Mouse (Mus musculus): ENCODE results near the gene 4933430I17Rik. TPM values are rescaled to one million over a fixed set of nuclear protein-coding genes. Genes with fewer than 3 reads are reported as not detected.

4933430I17Rik gene
- polyA plus RNA-seq, 1 experiment = 0.14 TPM

- peaks cover 19% of the 10 kb centered on the region for H3K4me1 ChIP-seq (ENCODE audit: control insufficient read depth, insufficient read depth, insufficient read length, low read length)
- H3K4me3 ChIP-seq (ENCODE audit: low read depth, low read length) = no peak overlapping the region
- H3K36me3 ChIP-seq (ENCODE audit: control insufficient read depth, insufficient read depth, low read length) = peaks cover 25% of the 10 kb centered on the region
- H3K27me3 ChIP-seq (ENCODE audit: control insufficient read depth, insufficient read depth, low read length) = no peaks in the 10 kb centered on the region
- TF ChIP-seq CTCF (IDR thresholded peaks at IDR 0.05; ENCODE audit: extremely low read depth, insufficient read length, insufficient replicate concordance, low read depth, low read length) = no peak
- no peak for TF ChIP-seq POLR2A (IDR thresholded peaks at IDR 0.05; ENCODE audit: low read depth, low read length)
- WGBS = 35% methylated on average over 2 of the region's 2 CpGs
- peak overlapping the region; percentile 3; the same call in 1 of the 2 replicates for H3K27ac ChIP-seq (ENCODE audit: insufficient read depth, low read depth, low read length)
These were observed 9.1 kb upstream of the 4933430I17Rik start for GRCm38 (mm10) chr4:62516079-62516478.

- H3K36me3 ChIP-seq (ENCODE audit: control insufficient read depth, insufficient read depth, low read length) = peaks cover 20% of the 10 kb centered on the region
- no peak overlapping the region for H3K4me3 ChIP-seq (ENCODE audit: low read depth, low read length)
These were observed 8.6 kb upstream of the 4933430I17Rik start for GRCm38 (mm10) chr4:62516579-62516978.

GRCm38 (mm10) chr4:62517046-62517445 is 8.1 kb upstream of the 4933430I17Rik start:
- Histone ChIP-seq H3K27me3 (ENCODE audit: control insufficient read depth, insufficient read depth, low read length) (no peaks in the 10 kb centered on the region), H3K4me3 (ENCODE audit: low read depth, low read length) (no peak overlapping the region), H3K4me1 (ENCODE audit: control insufficient read depth, insufficient read depth, insufficient read length, low read length) (peaks cover 19% of the 10 kb centered on the region), H3K27ac (ENCODE audit: insufficient read depth, low read depth, low read length) (peak overlapping the region; percentile 85), H3K36me3 (ENCODE audit: control insufficient read depth, insufficient read depth, low read length) (peaks cover 16% of the 10 kb centered on the region; the same call in 1 of the 2 replicates)
- 32% methylated on average over 8 of the region's 8 CpGs for WGBS
- no peak for TF ChIP-seq POLR2A (IDR thresholded peaks at IDR 0.05; ENCODE audit: low read depth, low read length)
- TF ChIP-seq CTCF (IDR thresholded peaks at IDR 0.05; ENCODE audit: extremely low read depth, insufficient read length, insufficient replicate concordance, low read depth, low read length) = no peak

More at GRCm38 (mm10) chr4:62516579-62516978, 8.6 kb upstream of the 4933430I17Rik start:
- Histone ChIP-seq H3K27me3 (ENCODE audit: control insufficient read depth, insufficient read depth, low read length) (no peaks in the 10 kb centered on the region), H3K4me1 (ENCODE audit: control insufficient read depth, insufficient read depth, insufficient read length, low read length) (peaks cover 19% of the 10 kb centered on the region), H3K27ac (ENCODE audit: insufficient read depth, low read depth, low read length) (peak overlapping the region; percentile 55)
- TF ChIP-seq CTCF (IDR thresholded peaks at IDR 0.05; ENCODE audit: extremely low read depth, insufficient read length, insufficient replicate concordance, low read depth, low read length) (no peak), POLR2A (IDR thresholded peaks at IDR 0.05; ENCODE audit: low read depth, low read length) (no peak)
- WGBS = 30% methylated on average over 1 of the region's 1 CpGs

- 0 out of 2 replicates have a peak, but pooled peaks cover 11% of the 10 kb centered on the region for H3K36me3 ChIP-seq (ENCODE audit: control insufficient read depth, insufficient read depth, low read length)
- H3K27ac ChIP-seq (ENCODE audit: insufficient read depth, low read depth, low read length) = peak overlapping the region; percentile 85
These were observed 7.4 kb upstream of the 4933430I17Rik start for GRCm38 (mm10) chr4:62517538-62518415.

GRCm38 (mm10) chr4:62518416-62519121 is 6.6 kb upstream of the 4933430I17Rik start:
- peak overlapping the region; percentile 91 for H3K4me3 ChIP-seq (ENCODE audit: low read depth, low read length)
- peak overlapping the region; percentile 85 for H3K27ac ChIP-seq (ENCODE audit: insufficient read depth, low read depth, low read length)
- H3K27me3 ChIP-seq (ENCODE audit: control insufficient read depth, insufficient read depth, low read length) = no peaks in the 10 kb centered on the region
- H3K4me1 ChIP-seq (ENCODE audit: control insufficient read depth, insufficient read depth, insufficient read length, low read length) = peaks cover 19% of the 10 kb centered on the region
- TF ChIP-seq POLR2A (IDR thresholded peaks at IDR 0.05; ENCODE audit: low read depth, low read length) (no peak), CTCF (IDR thresholded peaks at IDR 0.05; ENCODE audit: extremely low read depth, insufficient read length, insufficient replicate concordance, low read depth, low read length) (no peak)
- 0 out of 2 replicates have a peak, but pooled peaks cover 4% of the 10 kb centered on the region for H3K36me3 ChIP-seq (ENCODE audit: control insufficient read depth, insufficient read depth, low read length)
- 23% methylated on average over 13 of the region's 13 CpGs for WGBS

More at GRCm38 (mm10) chr4:62517538-62518415, 7.4 kb upstream of the 4933430I17Rik start:
- H3K27me3 ChIP-seq (ENCODE audit: control insufficient read depth, insufficient read depth, low read length) = no peaks in the 10 kb centered on the region
- no peak for TF ChIP-seq POLR2A (IDR thresholded peaks at IDR 0.05; ENCODE audit: low read depth, low read length)
- no peak for TF ChIP-seq CTCF (IDR thresholded peaks at IDR 0.05; ENCODE audit: extremely low read depth, insufficient read length, insufficient replicate concordance, low read depth, low read length)
- whole genome bisulfite sequencing = 21% methylated on average over 10 of the region's 10 CpGs
- no peak overlapping the region for H3K4me3 ChIP-seq (ENCODE audit: low read depth, low read length)
- peaks cover 19% of the 10 kb centered on the region for H3K4me1 ChIP-seq (ENCODE audit: control insufficient read depth, insufficient read depth, insufficient read length, low read length)

GRCm38 (mm10) chr4:62519122-62519848 is 5.9 kb upstream of the 4933430I17Rik start:
- Histone ChIP-seq H3K27ac (ENCODE audit: insufficient read depth, low read depth, low read length) (peak overlapping the region; percentile 85), H3K4me1 (ENCODE audit: control insufficient read depth, insufficient read depth, insufficient read length, low read length) (peaks cover 20% of the 10 kb centered on the region), H3K27me3 (ENCODE audit: control insufficient read depth, insufficient read depth, low read length) (no peaks in the 10 kb centered on the region), H3K36me3 (ENCODE audit: control insufficient read depth, insufficient read depth, low read length) (no peaks in the 10 kb centered on the region), H3K4me3 (ENCODE audit: low read depth, low read length) (peak overlapping the region; percentile 91)
- TF ChIP-seq POLR2A (IDR thresholded peaks at IDR 0.05; ENCODE audit: low read depth, low read length) (no peak), CTCF (IDR thresholded peaks at IDR 0.05; ENCODE audit: extremely low read depth, insufficient read length, insufficient replicate concordance, low read depth, low read length) (no peak)
- WGBS = under 1% methylated on average over 26 of the region's 26 CpGs
